Mouse (Mus musculus) bone marrow, adult 2 months (tissue): Measurements from ENCODE around the gene Hectd3.
A peak's percentile ranks its signal among the peaks of the same experiment; 100 is the strongest.

Source experiments
- CTCF ChIP-seq: fragments of 200-500 bp; IDR thresholded peaks from 2 replicates; pipeline ENCODE4 v1.5.1; 2011; ENCODE audit warnings: low read length, control low read depth; ENCODE audit not compliant: control insufficient read depth, insufficient read depth
- POLR2A ChIP-seq: fragments of 200-500 bp; IDR thresholded peaks from 2 replicates; pipeline ENCODE4 v1.6.1; 2011; ENCODE audit warnings: low read depth, mild to moderate bottlenecking, control low read depth, low read length, borderline replicate concordance; ENCODE audit not compliant: control insufficient read depth

DNA sequence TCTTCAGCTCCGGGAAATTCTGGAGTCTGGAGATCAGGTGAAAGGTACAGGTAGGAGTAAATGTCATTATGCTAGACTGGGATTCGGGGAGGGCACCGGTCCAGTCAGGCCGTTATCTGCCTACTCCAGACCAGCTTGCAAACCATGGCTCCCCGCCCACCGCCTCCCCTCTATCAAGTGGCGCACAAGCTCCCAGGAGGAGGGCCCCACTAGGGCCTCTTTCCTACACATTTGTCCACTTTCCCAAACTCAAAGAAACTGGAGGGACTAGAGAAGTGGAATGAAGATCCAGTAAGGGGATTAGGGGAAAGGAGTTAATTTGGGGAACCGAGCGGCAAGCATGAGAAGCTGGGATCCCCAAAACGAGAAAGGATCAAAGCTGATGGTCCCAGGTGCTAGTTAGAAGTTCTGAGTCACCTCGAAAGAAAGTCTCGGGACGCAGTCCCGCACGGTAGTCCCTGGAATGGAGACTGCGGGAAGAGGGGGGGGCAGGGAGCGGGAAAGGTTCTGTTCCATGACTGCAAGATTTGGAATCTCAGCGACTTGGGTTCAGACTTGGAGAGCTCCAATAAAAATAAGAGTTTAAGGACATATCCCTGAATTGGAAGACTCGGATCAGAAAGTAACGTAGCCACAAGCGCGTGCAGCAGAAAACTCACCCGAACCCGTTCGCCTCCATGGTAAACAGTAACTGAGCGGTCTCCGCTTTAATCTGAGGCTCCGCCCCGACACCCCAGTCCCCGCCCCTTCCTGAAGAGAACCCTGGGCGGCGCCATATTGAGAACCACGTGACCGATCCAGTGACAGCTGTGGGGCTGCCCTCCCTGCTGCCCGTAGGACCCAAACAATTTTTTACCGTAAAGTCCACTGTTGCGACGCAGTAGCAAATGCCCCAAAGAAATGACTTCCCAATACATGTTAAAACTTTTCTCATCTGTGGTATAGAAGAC lies 1.2 kb upstream of the Hectd3 start, which contains the start of gene Urod:
- no peak for TF ChIP-seq CTCF
- TF ChIP-seq POLR2A, result peak; percentile 62
